Mouse (Mus musculus) kidney, postnatal 0 days (tissue): Measurements from ENCODE around the gene Thap12. TPM values are rescaled to one million over a fixed set of nuclear protein-coding genes. Genes with fewer than 3 reads are reported as not detected.

Experiments
- ATAC-seq: fragments of 200-750 bp; cut with Nextera tagmentation; replicated peaks from 2 replicates; pipeline ENCODE4 v1.8.0; 2017; ENCODE audit warnings: low read depth, moderate number of reproducible peaks, moderate TSS enrichment, moderate library complexity; ENCODE audit not compliant: low FRiP score
- DNase-seq: peaks from one replicate; pipeline ENCODE4 v3.0.0-alpha.2; 2016; ENCODE audit warnings: low spot score
- H3K27ac ChIP-seq: fragments of 300-500 bp; sonication (generic); 2 replicates; pipeline ENCODE4 v1.5.1; 2014; ENCODE audit warnings: mild to moderate bottlenecking
- H3K27me3 ChIP-seq: fragments of 300-500 bp; sonication (generic); 2 replicates; pipeline ENCODE4 v1.6.1; 2014; ENCODE audit warnings: low read length, mixed read lengths; ENCODE audit not compliant: insufficient read depth
- H3K36me3 ChIP-seq: fragments of 300-500 bp; sonication (generic); 2 replicates; pipeline ENCODE4 v1.6.1; 2014; ENCODE audit warnings: low read length, mixed read lengths; ENCODE audit not compliant: insufficient read depth
- H3K4me1 ChIP-seq: fragments of 300-500 bp; sonication (generic); replicated peaks from 2 replicates; pipeline ENCODE4 v1.6.1; 2014; ENCODE audit warnings: antibody characterized with exemption, low read length, mixed read lengths; ENCODE audit not compliant: insufficient read depth
- H3K4me2 ChIP-seq: fragments of 300-500 bp; sonication (generic); 2 replicates; pipeline ENCODE4 v1.6.1; 2014; ENCODE audit warnings: mild to moderate bottlenecking, low read length, moderate library complexity, mixed read lengths
- H3K4me3 ChIP-seq: fragments of 300-500 bp; sonication (generic); replicated peaks from 2 replicates; pipeline ENCODE4 v1.5.1; 2014; ENCODE audit warnings: low read depth, low read length
- H3K9ac ChIP-seq: fragments of 300-500 bp; sonication (generic); 2 replicates; pipeline ENCODE4 v1.6.1; 2014; ENCODE audit warnings: low read depth, low read length
- H3K9me3 ChIP-seq: fragments of 300-500 bp; sonication (generic); replicated peaks from 2 replicates; pipeline ENCODE4 v1.6.1; 2016; ENCODE audit warnings: low read length, inconsistent platforms, mixed read lengths
- CTCF ChIP-seq: IDR thresholded peaks from 2 replicates; pipeline ENCODE4 v1.5.1; 2016; ENCODE audit warnings: antibody characterized with exemption, low read depth, mild to moderate bottlenecking, moderate library complexity
- WGBS: fragments of 180-500 bp; shearing (Covaris S2); extraction: QIAGEN DNeasy Blood & Tissue Kit; methylation state at CpG from one replicate; pipeline ENCODE4 v1.1.7; 2014; 5-methylcytosine and 5-hydroxymethylcytosine counted together
- polyA plus RNA-seq: library from polyadenylated mRNA; unstranded; fragments of >200 nt; fragmentation: Nextera tagmentation; extraction: Ambion mirVana; gene quantifications from 2 replicates; pipeline ENCODE4 v1.2.1, GENCODE M21; 2015

Thap12 gene
- polyA plus RNA-seq = 45.5 and 47.2 TPM in 2 replicates

DNA sequence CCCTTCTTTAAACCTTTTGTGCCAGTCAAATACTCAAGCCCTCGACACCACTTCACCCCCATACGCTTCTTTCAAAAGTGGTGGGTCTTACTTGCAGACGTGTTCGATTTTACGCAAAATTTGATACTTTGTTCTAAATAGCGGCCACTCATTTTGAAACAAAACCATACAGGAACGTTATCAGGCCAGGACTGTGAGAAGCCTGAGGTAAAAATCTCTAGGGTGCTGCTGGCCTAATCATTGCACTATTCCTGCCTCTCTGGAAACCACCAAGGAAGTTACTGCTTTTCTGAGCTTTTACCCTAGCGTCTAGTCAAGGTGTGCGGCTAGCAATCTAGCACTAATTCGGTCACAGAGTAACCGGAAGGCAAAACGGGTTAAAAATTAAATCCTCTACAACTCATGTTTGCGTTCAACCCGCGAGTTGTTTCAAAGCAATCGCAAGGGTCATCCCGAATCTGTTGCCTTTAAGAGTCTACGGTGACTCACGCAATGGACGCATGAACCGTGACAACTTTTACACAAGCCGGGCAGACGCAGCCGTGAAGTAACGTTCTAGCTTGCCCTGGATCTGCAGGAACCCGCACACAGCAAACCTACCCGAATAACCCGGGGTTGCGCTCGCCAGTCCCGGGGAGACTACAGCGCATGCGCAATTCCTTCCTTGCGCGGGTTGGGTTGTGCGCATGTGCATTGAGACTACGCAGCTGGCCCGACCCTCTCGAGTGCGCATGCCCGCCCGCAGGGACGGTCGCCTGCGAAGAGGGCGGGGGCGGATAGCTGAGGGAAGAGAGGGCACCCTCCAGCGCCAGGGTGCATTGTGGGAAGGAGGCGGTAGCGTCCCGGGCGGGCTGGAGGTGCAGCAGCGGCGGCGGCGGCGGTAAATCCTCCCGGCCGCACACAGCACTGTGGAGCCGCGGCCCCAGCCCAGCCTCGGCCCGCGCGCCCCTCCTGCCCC is at the start of gene Thap12:
Gene Thap12 (plus strand): TSS at position 821 of the 958 bp plus-strand sequence.
- H3K9ac ChIP-seq = peak within 1 kb of the TSS; percentile 90
- H3K27ac ChIP-seq = peak within 1 kb of the TSS; percentile 89
- ATAC-seq (peak; percentile 99), DNase-seq (peak; percentile 99)
- H3K27me3 ChIP-seq = no peaks in the 10 kb centered on the region
- 2% methylated on average over 57 of the region's 65 CpGs for WGBS
- H3K36me3 ChIP-seq = no peaks in the 10 kb centered on the region
- peak within 1 kb of the TSS; percentile 67 for H3K4me2 ChIP-seq
- peak; percentile 48; the same call in 1 of the 2 replicates for TF ChIP-seq CTCF
- H3K4me3 ChIP-seq = peak within 1 kb of the TSS; percentile 92
- H3K4me1 ChIP-seq = peaks cover 11% of the 10 kb centered on the region; the same call in 1 of the 2 replicates
- no peaks in the 10 kb centered on the region for H3K9me3 ChIP-seq

DNA sequence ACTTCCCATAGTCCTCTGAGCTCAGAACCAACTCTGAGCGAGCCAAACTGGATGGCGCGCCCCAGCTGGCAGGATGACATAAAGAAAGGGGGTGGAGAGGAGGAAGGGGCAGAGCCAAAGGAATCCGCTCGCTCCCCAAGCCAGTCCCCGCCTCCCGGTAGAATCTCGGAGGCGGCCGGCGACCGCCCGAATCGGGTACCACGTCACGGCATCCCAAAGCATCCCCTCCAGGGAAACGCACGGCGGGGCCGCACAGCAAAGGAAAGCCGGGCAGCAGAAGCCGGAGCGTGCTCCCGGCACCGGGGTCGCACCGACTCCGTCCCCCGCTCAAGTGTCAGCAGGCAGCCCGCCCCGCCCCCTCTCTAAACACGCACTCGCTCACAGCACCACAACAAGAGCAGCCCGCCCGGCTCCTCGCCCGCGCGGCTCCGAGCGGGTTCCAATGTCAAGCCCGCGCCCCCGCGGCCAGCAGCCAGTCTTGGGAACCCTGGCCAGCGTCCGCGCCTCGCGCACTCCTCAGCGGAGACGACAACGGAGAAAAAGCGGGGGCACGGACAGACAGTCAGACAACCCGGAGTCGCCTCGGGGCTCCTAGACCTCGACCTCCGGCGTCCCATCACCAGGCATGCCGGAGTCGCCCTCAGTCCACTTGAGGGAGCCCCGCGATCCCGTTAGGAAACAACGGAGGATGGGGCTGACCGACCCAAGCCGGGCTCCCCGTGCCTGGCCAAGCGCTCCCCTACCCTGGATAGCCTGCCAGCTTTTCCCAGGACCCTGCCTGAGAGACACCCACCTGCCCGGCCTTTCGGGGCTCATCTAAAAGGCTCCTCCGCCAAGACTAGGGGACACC is 47.0 kb upstream of the Thap12 start:
- ATAC-seq = peak; percentile 56
- Histone ChIP-seq H3K4me2 (peak overlapping the region; percentile 81), H3K27me3 (no peaks in the 10 kb centered on the region), H3K27ac (peak overlapping the region; percentile 95), H3K9me3 (no peaks in the 10 kb centered on the region), H3K36me3 (peaks cover 8% of the 10 kb centered on the region; the same call in 1 of the 2 replicates), H3K9ac (peak overlapping the region; percentile 90), H3K4me3 (peak overlapping the region; percentile 96), H3K4me1 (peaks cover 5% of the 10 kb centered on the region)
- WGBS = under 1% methylated on average over 73 of the region's 74 CpGs
- DNase-seq = peak; percentile 94
- TF ChIP-seq CTCF = peak; percentile 42; the same call in 1 of the 2 replicates

GRCm38 (mm10) chr7:98656531-98657221 is 46.2 kb upstream of the Thap12 start, which contains the start of gene Emsy:
Emsy (minus strand) TSS chr7:98656783.
- WGBS = under 1% methylated on average over 42 of the region's 42 CpGs
- no peaks in the 10 kb centered on the region for H3K27me3 ChIP-seq
- H3K36me3 ChIP-seq = peaks cover 8% of the 10 kb centered on the region; the same call in 1 of the 2 replicates
- H3K4me3 ChIP-seq = peak within 1 kb of the TSS; percentile 96
- H3K27ac ChIP-seq = peak within 1 kb of the TSS; percentile 95
- H3K9me3 ChIP-seq = no peaks in the 10 kb centered on the region
- ATAC-seq = peak; percentile 95
- TF ChIP-seq CTCF = 0 out of 2 replicates have a peak, but pooled peaks have one; percentile 3
- DNase-seq = peak; percentile 100
- peaks cover 5% of the 10 kb centered on the region for H3K4me1 ChIP-seq
- H3K9ac ChIP-seq = peak within 1 kb of the TSS; percentile 90
- peak within 1 kb of the TSS; percentile 81 for H3K4me2 ChIP-seq

GRCm38 (mm10) chr7:98665166-98665565 is 37.7 kb upstream of the Thap12 start:
- H3K4me1 ChIP-seq = no peaks in the 10 kb centered on the region
- no peak overlapping the region for H3K4me3 ChIP-seq
- H3K9me3 ChIP-seq = no peaks in the 10 kb centered on the region
- ATAC-seq = no peak
- peak; percentile 44 for DNase-seq
- no peak for TF ChIP-seq CTCF
- H3K27ac ChIP-seq = no peak overlapping the region
- H3K36me3 ChIP-seq = no peaks in the 10 kb centered on the region
- 51% methylated on average over 5 of the region's 5 CpGs for WGBS
- H3K27me3 ChIP-seq = no peaks in the 10 kb centered on the region
- H3K4me2 ChIP-seq = no peak overlapping the region
- no peak overlapping the region for H3K9ac ChIP-seq

DNA sequence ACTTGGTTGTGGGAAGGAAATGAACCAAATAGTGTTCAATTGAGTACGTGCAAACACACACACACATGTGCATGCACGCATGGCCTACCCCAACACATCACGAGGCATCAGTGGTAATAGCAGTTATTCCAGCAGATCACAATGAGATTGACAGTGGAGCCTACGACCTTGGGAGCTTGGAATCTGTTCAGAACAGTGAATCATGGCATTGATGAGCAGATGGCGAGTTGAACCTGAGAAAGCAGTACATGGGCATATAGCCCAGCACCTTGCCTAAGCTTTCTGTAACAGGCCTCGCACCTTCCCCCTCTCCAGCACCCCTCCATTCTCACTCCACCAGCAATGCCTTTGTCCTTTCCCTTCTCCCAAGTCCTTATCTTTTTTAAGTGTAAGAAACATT is 37.2 kb upstream of the Thap12 start:
- Histone ChIP-seq H3K4me1 (no peaks in the 10 kb centered on the region), H3K4me2 (no peak overlapping the region), H3K9ac (no peak overlapping the region), H3K27ac (no peak overlapping the region), H3K9me3 (no peaks in the 10 kb centered on the region), H3K27me3 (no peaks in the 10 kb centered on the region), H3K4me3 (no peak overlapping the region), H3K36me3 (no peaks in the 10 kb centered on the region)
- DNase-seq (no peak), ATAC-seq (no peak)
- no peak for TF ChIP-seq CTCF
- WGBS = 89% methylated on average over 6 of the region's 6 CpGs
